Mouse (Mus musculus) intestine, embryonic 14.5 days (tissue): Measurements from ENCODE around the gene Pik3cb. TPM values are rescaled to one million over a fixed set of nuclear protein-coding genes. Genes with fewer than 3 reads are reported as not detected.

Source experiments
- ATAC-seq: fragments of 200-750 bp; cut with Nextera tagmentation; replicated peaks from 2 replicates; pipeline ENCODE4 v1.8.0; 2017; ENCODE audit warnings: low read depth, moderate number of reproducible peaks, moderate TSS enrichment, moderate library complexity; ENCODE audit not compliant: low FRiP score, low TSS enrichment
- DNase-seq: peaks from one replicate; pipeline ENCODE4 v3.0.0-alpha.2; 2018; ENCODE audit warnings: low spot score
- H3K27ac ChIP-seq: fragments of 300-500 bp; sonication (generic); 2 replicates; pipeline ENCODE4 v1.5.1; 2014; ENCODE audit warnings: low read depth, mild to moderate bottlenecking, control low read depth
- H3K27me3 ChIP-seq: fragments of 300-500 bp; sonication (generic); replicated peaks from 2 replicates; pipeline ENCODE4 v1.6.1; 2014; ENCODE audit warnings: low read length, control low read depth; ENCODE audit not compliant: control insufficient read depth, insufficient read depth
- H3K36me3 ChIP-seq: fragments of 300-500 bp; sonication (generic); 2 replicates; pipeline ENCODE4 v1.6.1; 2014; ENCODE audit warnings: low read length, control low read depth; ENCODE audit not compliant: control insufficient read depth, insufficient read depth
- H3K4me1 ChIP-seq: fragments of 300-500 bp; sonication (generic); replicated peaks from 2 replicates; pipeline ENCODE4 v1.6.1; 2014; ENCODE audit warnings: low read length, control low read depth, mixed read lengths; ENCODE audit not compliant: control insufficient read depth, insufficient read depth
- H3K4me2 ChIP-seq: fragments of 300-500 bp; sonication (generic); 2 replicates; pipeline ENCODE4 v1.6.1; 2014; ENCODE audit warnings: low read length
- H3K4me3 ChIP-seq: fragments of 300-500 bp; sonication (generic); 2 replicates; pipeline ENCODE4 v1.5.1; 2014; ENCODE audit warnings: low read depth, low read length, control low read depth, mixed read lengths
- H3K9ac ChIP-seq: fragments of 300-500 bp; sonication (generic); 2 replicates; pipeline ENCODE4 v1.6.1; 2014; ENCODE audit warnings: mild to moderate bottlenecking, low read length
- H3K9me3 ChIP-seq: fragments of 300-500 bp; sonication (generic); 2 replicates; pipeline ENCODE4 v1.6.1; 2016; ENCODE audit warnings: low read length, control low read depth; ENCODE audit not compliant: control insufficient read depth
- WGBS: fragments of 180-500 bp; shearing (Covaris S2); extraction: QIAGEN DNeasy Blood & Tissue Kit; methylation state at CpG from one replicate; pipeline ENCODE4 v1.1.7; 2014; 5-methylcytosine and 5-hydroxymethylcytosine counted together
- polyA plus RNA-seq: library from polyadenylated mRNA; unstranded; fragments of >200 nt; fragmentation: Nextera tagmentation; extraction: Ambion mirVana; gene quantifications from 2 replicates; pipeline ENCODE4 v1.2.1, GENCODE M21; 2014

The Pik3cb gene
- polyA plus RNA-seq, 1 experiment from 2014 or later = 0.88 TPM

DNA sequence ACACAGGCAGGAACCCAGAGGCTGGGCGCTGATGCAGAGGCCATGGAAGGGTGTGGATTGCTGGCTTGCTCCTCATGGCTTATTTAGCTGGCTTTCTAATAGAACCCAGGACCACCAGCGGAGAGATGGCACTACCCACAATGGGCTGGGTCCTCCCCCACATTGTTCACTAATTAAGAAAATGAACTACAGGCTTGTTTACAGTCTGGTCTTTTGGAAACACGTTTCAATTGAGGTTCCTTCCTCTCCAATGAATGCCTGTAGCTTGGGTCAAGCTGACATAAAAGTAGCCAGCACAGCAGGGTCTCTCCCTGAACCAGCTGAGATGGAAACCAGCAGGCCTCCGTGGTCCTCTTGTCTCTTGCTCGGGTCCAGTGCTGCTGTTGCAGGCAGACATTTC lies 119.3 kb downstream of the Pik3cb start:
- Histone ChIP-seq H3K36me3 (no peaks in the 10 kb centered on the region), H3K9ac (no peak overlapping the region), H3K4me2 (no peak overlapping the region), H3K27ac (no peak overlapping the region), H3K27me3 (no peaks in the 10 kb centered on the region), H3K4me3 (no peak overlapping the region), H3K4me1 (no peaks in the 10 kb centered on the region), H3K9me3 (no peaks in the 10 kb centered on the region)
- ATAC-seq = no peak
- 58% methylated on average over 5 of the region's 5 CpGs for WGBS
- no peak for DNase-seq

DNA sequence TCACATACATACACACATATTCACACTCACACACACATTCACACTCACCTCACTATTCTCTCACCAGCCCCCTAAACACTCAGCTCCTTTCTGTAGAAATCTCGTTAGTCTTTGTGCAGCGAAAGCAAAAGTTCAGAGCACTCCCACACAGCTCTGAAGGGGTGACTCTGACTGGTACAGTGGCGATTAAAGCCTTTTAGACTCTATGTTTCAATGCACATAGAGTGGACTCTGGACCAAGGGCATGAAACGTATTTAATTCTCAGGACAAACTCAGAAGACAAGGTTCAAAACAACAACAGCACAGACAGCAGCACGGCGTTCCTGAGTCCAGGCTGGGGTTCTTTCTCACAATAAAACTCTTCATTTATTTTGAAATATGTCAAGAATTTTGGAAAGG lies 122.7 kb downstream of the Pik3cb start:
- DNase-seq (no peak), ATAC-seq (no peak)
- Histone ChIP-seq H3K4me3 (no peak overlapping the region), H3K27ac (no peak overlapping the region), H3K9me3 (no peaks in the 10 kb centered on the region), H3K4me2 (no peak overlapping the region), H3K4me1 (no peaks in the 10 kb centered on the region), H3K27me3 (no peaks in the 10 kb centered on the region), H3K36me3 (no peaks in the 10 kb centered on the region), H3K9ac (no peak overlapping the region)
- 75% methylated on average over 6 of the region's 6 CpGs for WGBS

DNA sequence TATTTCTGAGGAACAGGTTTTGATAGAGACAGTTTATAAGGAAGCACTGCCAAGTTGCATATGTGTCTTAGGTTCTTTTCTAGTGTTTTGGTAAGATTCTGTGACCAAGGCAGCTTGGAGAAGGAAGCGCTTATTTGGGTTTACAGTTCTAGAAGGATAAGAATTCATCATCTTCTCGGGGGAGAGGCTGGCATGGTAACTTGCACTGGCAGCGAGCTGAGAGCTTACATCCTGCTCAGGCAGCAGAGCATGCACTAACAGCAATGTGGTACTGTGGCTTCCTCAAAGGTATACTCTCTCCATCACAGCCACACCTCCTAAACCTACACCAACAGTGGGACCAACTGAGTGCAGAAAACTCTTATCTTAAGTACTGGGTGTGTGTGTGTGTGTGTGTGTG lies 123.7 kb downstream of the Pik3cb start:
- DNase-seq = no peak
- Histone ChIP-seq H3K27ac (no peak overlapping the region), H3K4me3 (no peak overlapping the region), H3K36me3 (no peaks in the 10 kb centered on the region), H3K4me1 (no peaks in the 10 kb centered on the region), H3K4me2 (no peak overlapping the region), H3K27me3 (no peaks in the 10 kb centered on the region), H3K9ac (no peak overlapping the region), H3K9me3 (no peaks in the 10 kb centered on the region)
- ATAC-seq = no peak
- 47% methylated on average over 3 of the region's 3 CpGs for WGBS

DNA sequence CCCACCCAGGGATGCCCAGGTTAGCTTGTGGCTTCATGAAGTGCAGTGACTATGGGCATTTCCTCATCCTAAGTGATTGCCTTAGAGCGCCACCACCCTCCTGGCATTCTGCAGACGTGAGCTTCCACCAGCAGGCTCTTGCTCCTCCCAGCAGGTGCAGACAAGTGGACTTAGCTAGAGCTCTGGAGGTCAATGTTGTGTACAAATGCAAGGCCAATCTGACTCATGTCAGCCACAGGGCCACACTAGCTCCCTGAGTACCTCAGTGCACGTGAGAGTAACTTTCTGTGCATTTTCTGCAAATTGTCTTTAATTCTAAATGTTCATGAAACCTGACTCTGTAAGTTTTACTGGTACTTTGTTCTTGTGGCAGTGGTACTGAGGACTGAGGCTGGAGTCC lies 124.1 kb downstream of the Pik3cb start:
- no peak overlapping the region for H3K9ac ChIP-seq
- H3K4me2 ChIP-seq = no peak overlapping the region
- no peak overlapping the region for H3K4me3 ChIP-seq
- H3K9me3 ChIP-seq = no peaks in the 10 kb centered on the region
- ATAC-seq (no peak), DNase-seq (no peak)
- no peaks in the 10 kb centered on the region for H3K4me1 ChIP-seq
- H3K36me3 ChIP-seq = no peaks in the 10 kb centered on the region
- WGBS = 71% methylated on average over 3 of the region's 3 CpGs
- no peaks in the 10 kb centered on the region for H3K27me3 ChIP-seq
- no peak overlapping the region for H3K27ac ChIP-seq

DNA sequence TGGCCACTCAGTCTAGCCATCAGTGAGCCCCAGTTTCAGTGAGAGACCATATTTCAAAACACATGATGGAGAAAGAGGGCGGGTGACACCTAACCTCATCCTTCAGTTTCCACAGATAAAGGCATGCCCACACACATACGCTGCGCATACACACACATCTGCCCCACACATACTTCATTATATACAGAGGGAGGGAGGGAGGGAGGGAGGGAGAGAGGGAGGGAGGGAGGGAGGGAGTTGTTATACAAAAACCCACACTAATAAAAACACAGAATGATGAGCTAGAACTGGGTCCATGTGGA lies 130.6 kb downstream of the Pik3cb start:
- H3K4me2 ChIP-seq = no peak overlapping the region
- no peak overlapping the region for H3K27ac ChIP-seq
- no peak overlapping the region for H3K4me3 ChIP-seq
- 0 out of 2 replicates have a peak, but pooled peaks cover 3% of the 10 kb centered on the region for H3K9me3 ChIP-seq
- no peaks in the 10 kb centered on the region for H3K4me1 ChIP-seq
- ATAC-seq = no peak
- WGBS = 74% methylated on average over 3 of the region's 3 CpGs
- no peaks in the 10 kb centered on the region for H3K36me3 ChIP-seq
- H3K27me3 ChIP-seq = no peaks in the 10 kb centered on the region
- no peak for DNase-seq
- H3K9ac ChIP-seq = no peak overlapping the region

DNA sequence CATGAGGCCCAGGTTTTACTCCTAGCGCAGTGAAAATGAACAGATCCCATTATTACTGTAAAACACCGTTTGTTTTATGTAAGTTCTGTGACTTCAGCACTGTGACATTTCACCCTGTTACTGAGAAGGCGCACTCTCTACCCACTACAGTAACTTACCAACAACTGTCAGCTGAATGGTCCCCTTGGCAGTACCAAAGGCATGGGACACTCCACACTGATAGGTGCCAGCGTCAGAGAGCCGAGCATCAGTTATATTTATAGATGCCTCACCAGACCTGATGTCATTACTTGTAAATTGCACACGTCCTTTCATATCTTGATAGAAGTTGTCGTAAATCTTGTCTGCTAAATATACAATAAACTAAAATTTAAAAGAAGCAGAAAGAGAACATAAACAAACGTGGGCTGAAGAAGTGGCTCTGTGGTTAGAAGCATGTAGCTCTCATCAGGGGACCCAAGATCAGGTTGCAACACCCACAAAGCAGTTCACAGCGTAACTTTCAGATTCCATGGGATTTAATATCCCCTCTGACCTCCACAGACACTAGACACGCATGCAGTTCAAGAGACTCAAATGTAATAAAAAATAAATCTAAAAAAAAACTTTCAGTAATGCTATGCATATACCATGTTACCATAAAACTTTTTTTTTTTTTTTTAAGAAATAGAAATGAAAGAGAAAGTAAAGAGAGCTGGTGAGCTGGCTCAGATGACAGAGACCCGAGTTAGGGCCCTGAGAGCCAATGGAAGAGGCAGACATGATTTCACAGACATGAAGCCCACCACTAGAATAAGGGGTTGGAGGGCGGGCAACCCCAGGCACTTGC lies 131.1 kb downstream of the Pik3cb start:
- Histone ChIP-seq H3K27ac (no peak overlapping the region), H3K9me3 (0 out of 2 replicates have a peak, but pooled peaks cover 3% of the 10 kb centered on the region), H3K4me2 (no peak overlapping the region), H3K4me1 (no peaks in the 10 kb centered on the region), H3K9ac (no peak overlapping the region), H3K4me3 (no peak overlapping the region), H3K36me3 (no peaks in the 10 kb centered on the region), H3K27me3 (no peaks in the 10 kb centered on the region)
- no peak for ATAC-seq
- WGBS = 62% methylated on average over 12 of the region's 12 CpGs
- DNase-seq = no peak

DNA sequence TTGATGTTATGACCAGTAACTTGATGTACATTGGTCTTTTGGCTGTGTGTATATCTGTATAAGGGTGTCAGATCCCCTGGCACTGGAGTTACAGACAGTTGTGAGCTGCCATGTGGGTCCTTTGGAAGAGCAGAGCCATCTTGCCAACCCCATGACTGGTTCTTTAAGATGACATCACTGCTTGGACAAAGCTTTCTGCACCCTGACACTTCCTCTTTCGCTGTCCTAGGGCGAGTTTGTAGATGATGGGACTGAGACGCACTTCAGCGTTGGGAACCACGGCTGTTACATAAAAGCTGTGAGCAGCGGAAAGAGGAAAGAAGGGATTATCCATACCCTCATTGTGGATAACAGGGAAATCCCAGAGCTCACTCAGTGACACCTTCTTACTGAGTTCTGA lies 139.1 kb downstream of the Pik3cb start:
- H3K9me3 ChIP-seq = 0 out of 2 replicates have a peak, but pooled peaks cover 3% of the 10 kb centered on the region
- ATAC-seq = no peak
- no peak overlapping the region for H3K4me3 ChIP-seq
- H3K36me3 ChIP-seq = peaks cover 27% of the 10 kb centered on the region; the same call in 1 of the 2 replicates
- WGBS = 96% methylated on average over 6 of the region's 6 CpGs
- H3K9ac ChIP-seq = no peak overlapping the region
- no peak overlapping the region for H3K4me2 ChIP-seq
- H3K27ac ChIP-seq = no peak overlapping the region
- no peaks in the 10 kb centered on the region for H3K4me1 ChIP-seq
- no peak for DNase-seq
- H3K27me3 ChIP-seq = no peaks in the 10 kb centered on the region

DNA sequence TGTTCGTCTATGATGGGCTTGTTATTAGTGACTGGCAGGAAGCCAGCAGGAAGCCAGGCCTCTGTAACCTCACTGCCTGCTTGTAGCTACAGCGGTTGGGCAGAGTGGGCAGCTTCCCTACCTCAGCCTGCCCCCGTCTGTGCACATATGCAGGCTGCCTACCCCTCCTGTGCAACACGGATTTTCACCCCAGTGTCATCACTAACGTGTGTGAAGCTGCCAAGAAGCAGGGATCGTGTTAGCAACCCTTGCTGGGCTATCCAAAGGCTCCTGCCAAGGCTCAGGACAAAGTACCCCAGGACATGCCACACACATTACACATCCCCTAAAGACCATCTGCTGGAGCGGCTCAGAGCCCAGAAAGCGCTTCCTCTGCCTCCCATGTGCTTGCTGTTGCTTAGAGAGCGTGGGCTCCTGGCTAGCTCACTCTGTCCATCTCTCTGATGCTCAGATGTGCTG lies 140.5 kb downstream of the Pik3cb start:
- DNase-seq (no peak), ATAC-seq (no peak)
- no peak overlapping the region for H3K4me2 ChIP-seq
- no peaks in the 10 kb centered on the region for H3K4me1 ChIP-seq
- no peak overlapping the region for H3K4me3 ChIP-seq
- 78% methylated on average over 9 of the region's 9 CpGs for WGBS
- H3K36me3 ChIP-seq = peaks cover 30% of the 10 kb centered on the region; the same call in 1 of the 2 replicates
- H3K9me3 ChIP-seq = 0 out of 2 replicates have a peak, but pooled peaks cover under 1% of the 10 kb centered on the region
- H3K9ac ChIP-seq = no peak overlapping the region
- no peaks in the 10 kb centered on the region for H3K27me3 ChIP-seq
- no peak overlapping the region for H3K27ac ChIP-seq

DNA sequence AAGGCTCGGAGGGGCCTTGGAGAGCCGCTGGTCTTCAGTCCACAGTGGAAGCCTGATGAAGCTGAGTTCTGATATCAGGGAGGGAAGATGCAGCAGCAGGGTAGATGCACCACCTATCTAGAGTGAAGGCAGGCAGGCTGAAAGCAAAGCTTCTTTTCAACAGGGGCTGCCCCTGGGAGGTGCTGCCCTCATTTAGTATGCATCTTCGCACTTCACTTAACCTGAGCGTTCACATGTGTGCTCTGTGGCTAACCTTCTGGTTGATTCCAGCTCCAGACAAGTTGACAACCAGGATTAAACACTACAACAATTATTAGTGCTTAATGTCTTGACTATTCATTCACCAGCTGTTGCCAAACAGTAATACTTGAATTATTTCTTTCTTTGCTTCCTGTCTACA lies 146.3 kb downstream of the Pik3cb start:
- DNase-seq (no peak), ATAC-seq (no peak)
- Histone ChIP-seq H3K9ac (no peak overlapping the region), H3K36me3 (peaks cover 23% of the 10 kb centered on the region), H3K9me3 (no peaks in the 10 kb centered on the region), H3K4me2 (no peak overlapping the region), H3K27me3 (no peaks in the 10 kb centered on the region), H3K4me3 (no peak overlapping the region), H3K4me1 (no peaks in the 10 kb centered on the region), H3K27ac (no peak overlapping the region)
- WGBS = 86% methylated on average over 4 of the region's 4 CpGs
